Mouse (Mus musculus) cerebellum, adult 2 months (tissue): ENCODE results near the gene Wnk4.

Source experiments
- CTCF ChIP-seq: fragments of 200-500 bp; IDR thresholded peaks from 2 replicates; pipeline ENCODE4 v1.5.1; 2011; ENCODE audit warnings: low read depth, mild to moderate bottlenecking, control low read depth, low read length, moderate library complexity, borderline replicate concordance; ENCODE audit not compliant: insufficient read depth
- POLR2A ChIP-seq: fragments of 200-500 bp; IDR thresholded peaks from 2 replicates; pipeline ENCODE4 v1.6.1; 2011; ENCODE audit warnings: low read length, control low read depth, borderline replicate concordance; ENCODE audit not compliant: insufficient read depth

- TF ChIP-seq POLR2A (no peak), CTCF (no peak)
These were observed 7.4 kb upstream of the Wnk4 start for GRCm38 (mm10) chr11:101252941-101253340.
